Mouse (Mus musculus) ES-Bruce4 (cell line): ENCODE data around the gene Spsb2. TPM values are rescaled to one million over a fixed set of nuclear protein-coding genes. Genes with fewer than 3 reads are reported as not detected.

ENCODE experiments used
- H3K27ac ChIP-seq: 2 replicates; pipeline ENCODE4 v1.5.1; 2012; ENCODE audit warnings: low read length, inconsistent platforms; ENCODE audit not compliant: insufficient read depth
- H3K27me3 ChIP-seq: 2 replicates; pipeline ENCODE4 v1.6.1; 2012; ENCODE audit warnings: mild to moderate bottlenecking, low read length, inconsistent platforms; ENCODE audit not compliant: control insufficient read depth, poor library complexity, insufficient read depth, severe bottlenecking
- H3K36me3 ChIP-seq: 2 replicates; pipeline ENCODE4 v1.6.1; 2012; ENCODE audit warnings: inconsistent platforms, mild to moderate bottlenecking, low read length, moderate library complexity; ENCODE audit not compliant: control insufficient read depth, poor library complexity, insufficient read depth, severe bottlenecking
- H3K4me1 ChIP-seq: one replicate; pipeline ENCODE4 v1.8.1; 2011; ENCODE audit warnings: low read length; ENCODE audit not compliant: control insufficient read depth, insufficient read depth
- H3K4me3 ChIP-seq: 2 replicates; pipeline ENCODE4 v1.5.1; 2011; ENCODE audit warnings: low read depth, mild to moderate bottlenecking, low read length
- H3K9ac ChIP-seq: 2 replicates; pipeline ENCODE4 v1.6.1; 2012; ENCODE audit warnings: low read depth, mild to moderate bottlenecking, inconsistent platforms; ENCODE audit not compliant: poor library complexity, severe bottlenecking
- H3K9me3 ChIP-seq: replicated peaks from 2 replicates; pipeline ENCODE4 v1.6.1; 2012; ENCODE audit warnings: mild to moderate bottlenecking, low read length, inconsistent platforms; ENCODE audit not compliant: control insufficient read depth, poor library complexity, insufficient read depth, severe bottlenecking
- CTCF ChIP-seq: IDR thresholded peaks from one replicate; pipeline ENCODE4 v1.8.1; 2011; ENCODE audit warnings: low read depth, low read length
- EP300 ChIP-seq: IDR thresholded peaks from 2 replicates; pipeline ENCODE4 v1.6.1; 2011; ENCODE audit warnings: low read depth, low read length; ENCODE audit not compliant: insufficient read depth
- POLR2A ChIP-seq: IDR thresholded peaks from one replicate; pipeline ENCODE4 v1.8.1; 2011; ENCODE audit warnings: low read length; ENCODE audit not compliant: insufficient read depth
- polyA plus RNA-seq: library from polyadenylated mRNA; stranded (reverse); fragments of >200 nt; gene quantifications from 2 replicates; pipeline ENCODE4 v1.2.4, GENCODE M21; 2011; ENCODE audit warnings: low read depth; ENCODE audit not compliant: missing spikeins, insufficient read depth, insufficient read length

Spsb2 gene
- 4.6 and 5.4 TPM in 2 replicates for polyA plus RNA-seq

- TF ChIP-seq EP300 (no peak), POLR2A (no peak), CTCF (no peak)
- H3K27me3 ChIP-seq: no peaks in the 10 kb centered on the region
- no peaks in the 10 kb centered on the region for H3K4me1 ChIP-seq
- peak within 1 kb of the TSS; percentile 93 for H3K4me3 ChIP-seq
- no peaks in the 10 kb centered on the region for H3K9me3 ChIP-seq
- H3K36me3 ChIP-seq: peaks cover 8% of the 10 kb centered on the region
- H3K27ac ChIP-seq: peak within 1 kb of the TSS; percentile 19
- H3K9ac ChIP-seq: peak within 1 kb of the TSS; percentile 75
These were observed at the start of gene Spsb2 for GRCm38 (mm10) chr6:124808358-124809012. Gene Spsb2 (plus strand): TSS chr6:124808661.

GRCm38 (mm10) chr6:124758849-124759232 lies 49.6 kb upstream of the Spsb2 start:
- Histone ChIP-seq H3K4me1 (peaks cover 5% of the 10 kb centered on the region), H3K4me3 (no peak overlapping the region), H3K27me3 (no peaks in the 10 kb centered on the region), H3K9me3 (no peaks in the 10 kb centered on the region), H3K36me3 (no peaks in the 10 kb centered on the region), H3K9ac (peak overlapping the region; percentile 17; the same call in 1 of the 2 replicates), H3K27ac (no peak overlapping the region)
- no peak for TF ChIP-seq EP300
- no peak for TF ChIP-seq CTCF
- TF ChIP-seq POLR2A: no peak

GRCm38 (mm10) chr6:124759259-124759658 lies 49.2 kb upstream of the Spsb2 start:
- peaks cover 5% of the 10 kb centered on the region for H3K4me1 ChIP-seq
- no peaks in the 10 kb centered on the region for H3K36me3 ChIP-seq
- H3K27ac ChIP-seq: no peak overlapping the region
- no peak overlapping the region for H3K4me3 ChIP-seq
- no peaks in the 10 kb centered on the region for H3K27me3 ChIP-seq
- H3K9ac ChIP-seq: peak overlapping the region; percentile 17; the same call in 1 of the 2 replicates
- no peaks in the 10 kb centered on the region for H3K9me3 ChIP-seq
- peak; percentile 71 for TF ChIP-seq EP300
- TF ChIP-seq CTCF: peak; percentile 98
- TF ChIP-seq POLR2A: no peak

GRCm38 (mm10) chr6:124765951-124766350 lies 42.5 kb upstream of the Spsb2 start:
- TF ChIP-seq EP300 (no peak), POLR2A (no peak)
- H3K9ac ChIP-seq: no peak overlapping the region
- no peak overlapping the region for H3K4me3 ChIP-seq
- H3K27ac ChIP-seq: no peak overlapping the region
- H3K9me3 ChIP-seq: no peaks in the 10 kb centered on the region
- H3K27me3 ChIP-seq: no peaks in the 10 kb centered on the region
- peaks cover 2% of the 10 kb centered on the region for H3K4me1 ChIP-seq
- H3K36me3 ChIP-seq: no peaks in the 10 kb centered on the region

DNA sequence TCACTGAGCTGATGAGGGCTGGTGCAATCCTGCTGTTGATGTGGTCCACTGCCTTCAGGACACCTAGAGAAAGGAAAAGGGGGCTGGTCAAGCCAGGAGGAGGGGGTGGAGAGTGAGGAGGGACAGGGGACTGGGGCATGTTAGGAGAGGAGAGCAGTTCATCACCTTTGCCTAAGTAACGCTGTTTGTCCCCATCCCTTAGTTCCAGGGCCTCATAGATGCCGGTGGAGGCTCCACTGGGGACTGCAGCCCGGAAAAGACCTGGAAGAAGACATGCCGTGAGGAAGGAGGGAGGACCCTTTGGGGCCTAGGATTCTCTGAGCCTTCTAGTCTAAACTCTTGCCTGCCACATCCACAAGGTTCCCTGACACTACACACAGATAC lies 40.9 kb upstream of the Spsb2 start:
- Histone ChIP-seq H3K4me3 (no peak overlapping the region), H3K36me3 (no peaks in the 10 kb centered on the region), H3K27ac (no peak overlapping the region), H3K9me3 (no peaks in the 10 kb centered on the region), H3K9ac (no peak overlapping the region), H3K4me1 (peaks cover 2% of the 10 kb centered on the region), H3K27me3 (no peaks in the 10 kb centered on the region)
- no peak for TF ChIP-seq EP300
- no peak for TF ChIP-seq CTCF
- TF ChIP-seq POLR2A: no peak

DNA sequence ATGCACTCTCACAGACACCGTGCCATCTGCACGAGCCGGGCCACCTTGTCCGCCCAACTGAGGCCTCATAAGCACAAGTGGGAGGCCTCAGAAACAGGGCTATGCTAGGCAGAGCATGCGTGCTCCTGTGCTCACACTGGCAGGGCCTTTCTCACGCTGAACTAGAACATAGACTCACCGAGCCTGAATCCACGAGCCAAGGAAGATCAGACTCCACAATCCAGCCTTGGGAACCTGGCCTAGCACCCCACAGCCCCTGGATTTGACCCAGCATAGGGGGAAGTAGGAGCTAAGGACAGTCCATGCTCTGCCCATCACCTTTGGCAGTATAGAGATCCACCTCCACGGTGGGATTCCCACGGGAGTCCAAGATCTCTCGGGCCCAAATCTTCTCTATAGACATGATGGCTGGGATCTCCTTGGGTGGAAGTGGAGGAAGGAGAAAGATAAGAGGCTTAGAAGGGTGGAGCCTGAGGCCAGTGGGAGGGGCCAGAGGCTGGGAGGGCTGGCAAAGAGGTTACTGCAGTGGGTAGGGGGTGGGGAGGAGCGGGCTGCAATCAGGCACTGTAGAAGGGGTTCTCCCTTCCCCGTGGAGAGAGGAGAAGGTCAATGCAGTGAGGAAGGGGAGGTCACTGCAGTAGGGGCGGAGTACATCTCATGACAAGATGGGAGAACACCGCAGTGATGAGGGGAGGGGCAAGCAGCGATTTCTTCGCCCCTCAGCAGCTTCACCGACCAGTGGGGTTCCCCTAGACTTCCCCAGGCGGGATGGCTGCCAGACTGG lies 40.3 kb upstream of the Spsb2 start:
- Histone ChIP-seq H3K27me3 (no peaks in the 10 kb centered on the region), H3K4me3 (peak overlapping the region; percentile 75), H3K36me3 (no peaks in the 10 kb centered on the region), H3K4me1 (peaks cover 2% of the 10 kb centered on the region), H3K9ac (no peak overlapping the region), H3K27ac (no peak overlapping the region), H3K9me3 (no peaks in the 10 kb centered on the region)
- no peak for TF ChIP-seq EP300
- no peak for TF ChIP-seq CTCF
- no peak for TF ChIP-seq POLR2A
